Mouse (Mus musculus) splenic B cell, adult 2 months (primary cell): ENCODE data around the gene Hk2.

Experiments
- DNase-seq: peaks from one replicate; pipeline ENCODE4 v3.0.0-alpha.2; 2011; ENCODE audit warnings: low read depth, low spot score
- H3K27me3 ChIP-seq: 2 replicates; pipeline ENCODE4 v1.6.1; 2012; ENCODE audit warnings: mild to moderate bottlenecking, low read length, moderate library complexity, mixed read lengths; ENCODE audit not compliant: control insufficient read depth, poor library complexity, insufficient read depth, severe bottlenecking
- H3K36me3 ChIP-seq: 2 replicates; pipeline ENCODE4 v1.6.1; 2012; ENCODE audit warnings: mild to moderate bottlenecking, low read length, moderate library complexity, mixed read lengths; ENCODE audit not compliant: control insufficient read depth, poor library complexity, insufficient read depth, severe bottlenecking

Hk2 gene

DNA sequence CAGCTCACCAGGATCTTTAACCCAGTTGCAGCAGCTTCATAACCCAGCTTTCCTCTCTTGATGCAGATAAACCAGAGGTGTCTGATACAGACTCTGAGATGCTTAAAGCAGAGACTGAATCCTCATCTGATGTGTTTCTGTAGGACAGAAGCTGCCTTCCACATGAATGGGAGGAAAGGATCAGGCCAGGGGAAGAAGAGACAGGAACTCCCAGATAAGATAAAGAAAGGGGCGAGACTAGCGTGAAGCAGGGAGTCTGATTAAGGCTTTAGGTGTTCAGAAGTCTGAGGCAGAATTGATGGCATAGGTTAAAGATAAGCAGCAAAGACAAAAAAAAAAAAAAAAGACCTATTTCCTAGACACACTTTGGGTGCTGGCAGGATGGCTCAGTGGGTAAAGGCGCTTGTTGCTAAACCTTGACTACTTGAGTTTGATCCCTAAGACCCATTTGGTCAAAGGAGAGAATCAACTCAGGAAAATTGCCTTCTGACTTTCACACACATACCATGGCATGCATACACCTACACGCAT lies 2.9 kb upstream of the Hk2 start:
- Histone ChIP-seq H3K36me3 (no peaks in the 10 kb centered on the region), H3K27me3 (no peaks in the 10 kb centered on the region)
- DNase-seq = no peak

DNA sequence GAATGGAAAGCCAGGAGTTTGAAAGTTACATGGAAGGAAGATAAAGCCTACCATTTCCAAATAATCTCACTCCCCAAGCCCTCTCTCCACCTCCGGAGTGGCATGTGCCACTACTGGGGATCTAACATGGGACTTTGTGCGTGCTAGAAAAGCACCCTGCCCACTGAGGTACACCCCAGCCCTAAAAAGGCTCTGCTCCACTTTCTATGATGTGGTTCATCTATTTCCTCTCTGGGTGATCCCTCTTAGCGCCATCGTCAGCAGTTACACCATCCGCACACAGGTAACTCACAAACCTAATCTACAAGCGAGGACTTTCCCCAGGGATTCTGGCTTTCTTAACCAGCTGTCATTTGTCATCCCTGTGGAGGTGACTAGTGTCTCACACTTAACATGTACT lies 1.1 kb upstream of the Hk2 start:
- H3K36me3 ChIP-seq = no peaks in the 10 kb centered on the region
- DNase-seq = no peak
- no peaks in the 10 kb centered on the region for H3K27me3 ChIP-seq

DNA sequence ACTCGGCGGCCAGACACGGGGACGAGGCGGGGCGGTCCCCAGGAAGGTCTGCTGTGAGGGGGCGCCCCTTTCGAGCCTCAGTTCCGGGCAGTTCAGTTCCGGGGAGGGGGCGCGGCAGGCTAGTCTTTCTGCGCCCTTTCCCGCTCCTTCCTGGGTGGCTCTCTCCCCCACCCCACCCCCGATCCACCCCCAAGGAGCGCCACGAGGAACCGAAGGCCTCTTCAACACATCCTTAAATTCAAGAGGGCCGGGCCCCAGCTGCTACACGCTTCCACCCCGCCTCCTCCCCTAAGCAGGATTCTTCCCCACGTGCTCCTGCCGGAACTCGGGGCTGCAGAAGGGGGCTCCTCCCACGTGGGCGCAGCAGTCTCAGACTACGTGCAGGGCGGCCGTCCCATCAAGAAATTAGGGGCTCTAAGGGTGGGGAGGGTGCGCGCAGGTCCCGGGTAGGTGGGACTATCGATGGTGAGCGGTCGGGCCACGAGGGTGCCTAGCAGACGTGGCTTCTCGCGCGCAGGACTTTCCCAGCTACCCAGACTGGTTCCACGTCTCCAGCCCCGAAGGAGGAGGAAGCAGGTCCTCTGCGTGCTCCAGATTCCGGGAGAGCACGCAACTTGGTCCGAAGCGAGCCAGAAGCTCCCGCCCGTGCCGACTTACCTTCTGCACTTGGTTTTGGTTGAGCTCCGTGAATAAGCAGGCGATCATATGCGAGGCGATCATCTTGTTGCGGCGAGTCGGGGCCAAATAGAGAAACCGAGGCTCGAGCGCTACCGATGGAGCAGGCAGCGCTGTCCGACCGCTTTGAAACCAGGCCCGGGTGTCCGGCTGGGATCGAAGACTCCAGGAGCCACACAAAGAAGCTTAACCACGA lies 758 bp downstream of the Hk2 start:
- Histone ChIP-seq H3K27me3 (no peaks in the 10 kb centered on the region), H3K36me3 (no peaks in the 10 kb centered on the region)
- DNase-seq = peak; percentile 55

DNA sequence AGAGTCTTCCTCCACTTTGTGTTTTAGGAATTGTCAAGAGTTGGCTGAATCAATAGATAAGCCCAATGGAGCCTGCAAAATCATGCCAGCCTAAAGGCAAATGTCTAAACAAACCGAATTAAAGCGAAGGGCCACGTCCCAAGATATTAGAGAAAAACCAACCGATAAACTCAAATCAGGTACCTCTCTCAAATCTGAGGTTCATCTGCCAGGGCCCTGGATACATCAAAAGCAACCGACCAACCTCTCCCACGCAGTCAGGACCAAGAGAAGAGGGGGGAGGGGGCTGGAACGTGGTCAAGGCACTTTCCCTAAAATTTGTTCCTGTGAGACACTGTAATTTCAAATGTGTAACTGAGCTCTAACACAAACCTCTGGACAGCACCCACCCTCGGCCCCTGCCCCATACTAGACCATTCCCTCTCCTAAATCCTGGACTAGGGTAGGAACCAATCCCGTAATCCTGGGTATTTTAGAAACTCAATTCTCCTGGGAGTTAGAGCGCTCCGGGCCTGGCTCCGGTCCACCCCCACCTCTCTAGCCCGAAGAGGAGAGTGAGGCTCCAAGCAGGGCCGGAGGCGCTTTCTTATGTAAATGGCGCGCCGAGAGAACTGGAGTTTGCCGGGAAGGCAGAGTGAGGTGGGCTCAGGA lies 1.7 kb downstream of the Hk2 start:
- no peaks in the 10 kb centered on the region for H3K36me3 ChIP-seq
- H3K27me3 ChIP-seq = no peaks in the 10 kb centered on the region
- no peak for DNase-seq

DNA sequence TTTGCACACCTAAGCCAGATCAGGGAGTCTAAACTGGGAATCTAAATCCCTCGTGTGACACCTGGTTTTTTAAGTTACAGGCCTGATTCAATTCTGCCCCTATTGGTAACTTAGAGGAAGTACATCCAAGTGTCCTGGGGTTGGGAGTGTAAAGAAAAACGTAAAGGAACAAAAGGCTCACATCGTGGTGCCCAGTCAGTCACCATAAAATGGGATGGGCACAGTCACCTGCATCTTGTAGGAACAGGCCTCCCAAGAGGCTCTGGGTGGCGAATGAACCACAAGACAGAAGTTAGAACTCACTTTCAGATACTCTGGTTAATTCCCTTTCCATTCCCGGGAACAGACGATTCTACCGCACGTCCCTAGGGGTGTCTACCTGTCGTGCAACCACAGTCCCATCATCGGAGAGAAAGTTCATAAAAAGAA lies 2.3 kb downstream of the Hk2 start:
- Histone ChIP-seq H3K27me3 (no peaks in the 10 kb centered on the region), H3K36me3 (no peaks in the 10 kb centered on the region)
- peak; percentile 59 for DNase-seq

DNA sequence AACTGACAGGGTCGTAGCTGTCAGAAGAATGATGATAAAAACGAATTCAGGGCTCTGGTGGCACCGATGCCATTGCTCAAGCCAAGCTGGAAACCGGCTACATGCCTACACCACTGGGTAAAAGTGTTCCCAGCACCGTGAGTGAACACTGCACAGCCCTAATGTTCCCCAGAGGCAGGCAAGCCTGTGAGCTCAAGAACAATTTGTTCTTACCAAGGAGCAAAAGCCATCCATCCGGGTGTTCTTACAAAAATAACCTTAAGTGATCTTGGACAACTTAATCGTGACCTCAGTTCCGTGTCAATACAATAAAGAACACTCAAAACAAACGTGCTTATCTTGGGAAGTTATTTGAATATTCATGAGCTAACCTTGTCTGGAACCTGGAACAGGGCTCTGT lies 3.2 kb downstream of the Hk2 start:
- Histone ChIP-seq H3K27me3 (no peaks in the 10 kb centered on the region), H3K36me3 (no peaks in the 10 kb centered on the region)

DNA sequence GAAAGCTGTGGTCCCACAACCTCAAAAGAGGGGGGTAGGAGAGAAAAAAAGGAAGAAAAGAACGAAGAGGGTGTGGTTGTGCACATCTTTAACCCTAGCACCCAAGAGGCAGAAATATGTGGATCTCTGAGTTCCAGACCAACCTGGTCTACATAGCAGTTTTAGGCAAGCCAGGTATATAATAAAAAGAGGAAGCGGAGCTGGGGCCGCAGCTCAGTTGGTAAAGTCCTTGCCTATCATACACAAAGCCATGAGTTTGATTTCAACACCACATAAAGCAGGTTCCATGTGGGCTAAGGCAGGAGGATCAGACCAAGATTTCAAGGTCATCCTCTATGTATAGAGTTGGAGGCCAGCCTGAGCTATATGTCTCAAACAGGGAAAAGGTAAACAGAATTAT lies 4.0 kb downstream of the Hk2 start:
- Histone ChIP-seq H3K36me3 (no peaks in the 10 kb centered on the region), H3K27me3 (no peaks in the 10 kb centered on the region)
- DNase-seq = no peak

More for the DNA sequence above, 3.2 kb downstream of the Hk2 start:
- DNase-seq = no peak

DNA sequence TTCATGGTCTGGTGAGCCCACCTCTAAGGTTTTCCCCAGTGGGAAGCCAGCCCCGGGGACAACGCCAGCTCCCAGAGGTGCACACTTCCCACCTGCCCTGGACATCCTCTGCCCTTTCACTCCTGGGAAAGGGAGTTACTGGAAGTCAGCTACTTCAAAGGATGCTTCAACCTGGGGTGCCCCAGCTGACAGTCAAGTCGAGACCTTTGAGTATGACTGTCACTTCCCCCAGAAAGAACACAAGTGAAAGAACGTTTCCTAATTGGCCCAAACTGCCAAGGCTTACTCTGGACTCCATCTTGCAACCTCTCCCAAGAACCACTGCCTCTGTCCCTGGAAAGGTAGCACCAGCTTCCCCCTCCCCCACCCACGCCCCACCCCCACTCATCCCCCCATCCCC lies 4.5 kb downstream of the Hk2 start:
- no peaks in the 10 kb centered on the region for H3K36me3 ChIP-seq
- no peak for DNase-seq
- no peaks in the 10 kb centered on the region for H3K27me3 ChIP-seq

GRCm38 (mm10) chr6:82767734-82768586 lies 6.3 kb downstream of the Hk2 start:
- no peaks in the 10 kb centered on the region for H3K36me3 ChIP-seq
- no peaks in the 10 kb centered on the region for H3K27me3 ChIP-seq
- DNase-seq = no peak

DNA sequence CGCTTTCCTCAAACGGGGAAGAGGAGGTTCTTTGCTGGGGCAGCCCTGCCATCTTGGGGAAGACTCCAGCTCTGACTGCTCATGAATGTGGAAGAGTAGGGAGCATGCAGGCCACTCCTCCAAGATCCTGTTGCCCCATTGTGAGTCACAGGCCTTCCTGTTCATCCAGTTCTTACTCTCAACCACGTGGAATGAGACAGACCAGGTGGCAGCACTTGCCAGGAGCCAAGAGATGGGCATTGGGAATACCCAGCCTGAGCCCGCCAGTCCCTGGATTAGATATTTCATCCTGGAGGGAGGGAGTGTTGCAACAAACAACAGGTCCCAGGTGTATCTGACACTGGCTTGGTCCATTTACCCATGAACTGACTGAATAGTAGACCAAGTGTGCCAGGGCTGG lies 7.6 kb downstream of the Hk2 start:
- H3K36me3 ChIP-seq = no peaks in the 10 kb centered on the region
- H3K27me3 ChIP-seq = no peaks in the 10 kb centered on the region
- no peak for DNase-seq

- H3K27me3 ChIP-seq = no peaks in the 10 kb centered on the region
- DNase-seq = no peak
- H3K36me3 ChIP-seq = no peaks in the 10 kb centered on the region
These were observed 9.0 kb downstream of the Hk2 start for GRCm38 (mm10) chr6:82765261-82765660.

GRCm38 (mm10) chr6:82763871-82764503 lies 10.3 kb downstream of the Hk2 start:
- H3K27me3 ChIP-seq = no peaks in the 10 kb centered on the region
- peak; percentile 43 for DNase-seq
- H3K36me3 ChIP-seq = no peaks in the 10 kb centered on the region

- no peaks in the 10 kb centered on the region for H3K36me3 ChIP-seq
- DNase-seq = no peak
These were observed 11.5 kb downstream of the Hk2 start for GRCm38 (mm10) chr6:82762728-82763127.

GRCm38 (mm10) chr6:82760749-82761357 lies 13.4 kb downstream of the Hk2 start:
- DNase-seq = no peak
- H3K36me3 ChIP-seq = no peaks in the 10 kb centered on the region
- H3K27me3 ChIP-seq = no peaks in the 10 kb centered on the region

More at GRCm38 (mm10) chr6:82762728-82763127, 11.5 kb downstream of the Hk2 start:
- H3K27me3 ChIP-seq = no peaks in the 10 kb centered on the region
